Mouse (Mus musculus) adrenal gland, postnatal 14 days (tissue): ENCODE data around the gene Gm21828. TPM values are rescaled to one million over a fixed set of nuclear protein-coding genes. Genes with fewer than 3 reads are reported as not detected.
"Not testable (repeated sequence)": the region's sequence is repeated elsewhere in the genome, so short reads cannot be mapped to it uniquely, and the experiment has no call there.

Source experiments
- DNase-seq: peaks from one replicate; pipeline ENCODE4 v3.0.0; 2021; ENCODE audit warnings: mixed read lengths
- long read RNA-seq, 2 experiments: library from polyadenylated mRNA; stranded (forward); transcript quantifications; one replicate each; pipeline ENCODE4 v2.0.0; 2021
- total RNA-seq: library from RNA; stranded (reverse); gene quantifications from 2 replicates; pipeline ENCODE4 v1.2.3, GENCODE M21; 2021

Gene Gm21828
- not detected in 2 replicates for total RNA-seq
- long read RNA-seq, experiment 1, result 0 reads
- long read RNA-seq, experiment 2, result 0 reads

GRCm38 (mm10) chrY:13223828-13224227 lies at the start of gene Gm21828:
TSS of gene Gm21828 (minus strand) at chrY:13223928.
- DNase-seq, result not testable (repeated sequence)

- DNase-seq, result not testable (repeated sequence)
Observed at GRCm38 (mm10) chrY:13252091-13252490, 28.4 kb upstream of the Gm21828 start, which contains the start of the genes Gm21440 and Gm21454. TSS of gene Gm21440 (plus strand) at chrY:13252391. TSS of gene Gm21454 (plus strand) at chrY:13252442.

Other genes with a start within 250 kb of the Gm21828 start
- gene Gm20807, start 181.0 kb downstream of the Gm21828 start, total RNA-seq, result not detected in 2 replicates
- not detected in 2 replicates for gene Gm21891, start 90.4 kb downstream of the Gm21828 start, total RNA-seq
- not detected in 2 replicates for gene Gm21425, start 62.0 kb downstream of the Gm21828 start, total RNA-seq
- gene Gm21440, start 28.5 kb upstream of the Gm21828 start, total RNA-seq, result not detected in 2 replicates
- gene Gm21454, start 28.5 kb upstream of the Gm21828 start, total RNA-seq, result not detected in 2 replicates
- gene Gm21725, start 125.1 kb upstream of the Gm21828 start, total RNA-seq, result not detected in 2 replicates
- gene Gm21866, start 241.7 kb upstream of the Gm21828 start, total RNA-seq, result not detected in 2 replicates